Mouse (Mus musculus) adrenal gland, postnatal 0 days (tissue): ENCODE results near the gene Gm14743. TPM values are rescaled to one million over a fixed set of nuclear protein-coding genes. Genes with fewer than 3 reads are reported as not detected.

Source experiments
- polyA plus RNA-seq: library from polyadenylated mRNA; unstranded; fragments of >200 nt; fragmentation: Nextera tagmentation; extraction: Ambion mirVana; gene quantifications from 2 replicates; pipeline ENCODE4 v1.2.1, GENCODE M21; 2015

The Gm14743 gene
- not detected in 2 replicates for polyA plus RNA-seq

DNA sequence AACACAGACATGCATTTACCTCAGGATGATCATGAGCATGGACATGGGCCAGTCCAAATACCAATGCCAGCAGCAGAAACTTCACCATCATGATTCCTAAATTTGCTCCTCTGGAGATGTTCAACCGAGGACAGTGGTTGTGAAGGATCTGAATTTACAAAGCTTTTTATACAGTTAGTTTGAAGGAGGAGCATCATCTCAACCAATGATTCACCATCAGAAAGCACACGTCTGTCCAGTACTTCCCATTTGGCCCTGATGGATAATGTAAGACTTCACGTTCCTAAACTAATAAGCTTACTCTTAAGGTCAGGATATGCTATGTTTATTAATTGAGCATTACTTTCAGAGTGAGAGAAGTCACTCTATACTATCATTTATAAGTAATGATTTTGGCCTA is at the start of gene Gm14743:
Gene Gm14743, minus strand, starts transcription at position 101 of the 400 bp plus-strand sequence.

Other genes starting within 250 kb of the Gm14743 start
- not detected in 2 replicates for gene Obp1a, start 154.5 kb downstream of the Gm14743 start, polyA plus RNA-seq
- not detected in 2 replicates for gene Gm5938, start 120.5 kb downstream of the Gm14743 start, polyA plus RNA-seq
- gene Obp1b, start 59.1 kb downstream of the Gm14743 start, polyA plus RNA-seq, result not detected in 2 replicates
- gene 4930480E11Rik, start 123.7 kb upstream of the Gm14743 start, polyA plus RNA-seq, result not detected in 2 replicates